Mouse (Mus musculus): ENCODE measurements around the gene Scarb1. TPM values are rescaled to one million over a fixed set of nuclear protein-coding genes. Genes with fewer than 3 reads are reported as not detected.

The Scarb1 gene
- total RNA-seq, 2 experiments from 2014 or later, result 55.0 to 80.1 TPM

DNA sequence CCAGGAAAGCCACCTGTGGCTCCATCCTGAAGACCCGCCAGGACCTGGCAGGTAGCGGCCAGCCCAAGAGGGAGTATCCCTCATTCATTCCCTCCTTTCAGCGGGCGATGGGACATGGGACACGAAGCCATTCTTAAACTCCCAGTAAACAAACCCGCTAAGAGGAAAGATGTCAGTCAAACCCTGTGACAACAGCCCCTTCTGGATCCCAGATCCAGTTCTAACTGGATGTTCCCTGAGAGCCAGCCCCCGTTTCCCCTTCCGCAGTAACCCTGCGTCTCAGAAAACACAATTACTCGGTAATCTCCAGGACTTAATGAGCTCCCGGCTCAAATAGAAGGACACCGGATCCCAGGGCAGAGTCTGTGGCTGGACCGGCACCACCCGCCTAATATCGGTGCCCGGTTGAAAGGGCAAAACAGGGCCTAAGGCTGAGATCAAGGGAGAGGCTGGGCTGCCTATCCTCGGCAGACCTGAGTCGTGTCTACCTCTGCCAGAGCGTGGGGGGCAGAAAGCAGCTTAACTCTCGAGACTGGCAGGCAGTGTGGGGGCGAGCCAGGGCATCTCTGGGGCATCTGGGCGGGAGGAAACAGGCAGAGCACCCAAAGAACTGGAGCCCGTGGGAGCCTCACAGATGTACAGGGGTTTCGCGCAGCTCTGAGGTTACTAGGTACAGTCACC is 903 bp downstream of the Scarb1 start:
- DNase-seq, result no peak
- intact Hi-C loops (cut with DNase I; ENCODE audit: low total_unique reads), result no loop called here

DNA sequence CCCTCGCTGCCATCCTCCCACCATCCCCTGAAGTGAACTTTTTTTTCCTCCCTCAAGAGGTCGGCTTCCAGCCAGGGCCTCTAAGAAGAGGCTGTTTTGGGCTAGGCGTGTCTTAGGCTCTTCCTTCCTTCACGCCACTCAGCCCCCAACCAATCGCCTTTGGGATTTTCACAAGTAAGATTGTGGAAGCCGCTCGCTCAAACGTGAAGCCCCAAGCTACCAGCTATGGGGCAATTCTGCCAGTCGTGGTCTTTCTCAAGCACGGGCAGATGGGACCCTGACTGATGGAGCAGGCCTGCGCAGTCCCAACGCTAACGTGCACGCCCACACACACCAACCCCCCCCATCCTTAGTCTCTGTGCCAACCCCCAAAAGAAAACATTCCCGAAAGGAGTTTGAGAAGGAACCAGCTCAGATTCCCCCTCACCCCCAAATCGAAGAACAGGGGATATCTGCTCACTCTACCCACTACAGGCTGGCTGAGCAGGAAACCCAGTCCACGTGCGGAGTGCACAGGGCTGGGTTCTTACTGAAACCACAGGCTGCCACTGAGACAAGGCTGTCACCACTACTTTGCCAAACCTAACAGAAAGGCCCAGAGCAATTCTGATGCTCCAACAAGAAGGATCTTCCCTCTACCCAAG is 1.7 kb downstream of the Scarb1 start:
- peak; percentile 39 for DNase-seq
- intact Hi-C loops (cut with DNase I; ENCODE audit: low total_unique reads), result no loop called here

DNA sequence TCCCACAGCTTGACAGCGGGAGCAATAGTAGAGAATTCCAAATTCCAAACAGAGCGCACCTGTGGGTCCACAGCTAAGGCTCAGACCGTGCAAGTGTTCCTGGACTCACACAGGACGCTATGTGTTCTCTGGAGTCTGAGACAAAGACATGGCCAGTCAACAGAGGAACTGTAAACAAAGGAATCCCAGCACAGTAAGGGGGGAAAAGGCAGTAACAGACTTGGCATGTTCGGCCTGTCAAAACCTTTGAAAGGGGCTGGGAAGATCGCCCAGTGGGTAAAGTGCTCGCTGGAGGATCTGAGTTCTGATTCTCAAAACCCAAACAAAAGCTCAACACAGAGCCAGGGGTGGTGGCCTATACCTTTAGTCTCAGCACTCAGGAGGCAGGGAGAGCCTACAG is 3.4 kb downstream of the Scarb1 start:
- no peak for DNase-seq
- intact Hi-C loops (cut with DNase I; ENCODE audit: low total_unique reads), result no loop called here

DNA sequence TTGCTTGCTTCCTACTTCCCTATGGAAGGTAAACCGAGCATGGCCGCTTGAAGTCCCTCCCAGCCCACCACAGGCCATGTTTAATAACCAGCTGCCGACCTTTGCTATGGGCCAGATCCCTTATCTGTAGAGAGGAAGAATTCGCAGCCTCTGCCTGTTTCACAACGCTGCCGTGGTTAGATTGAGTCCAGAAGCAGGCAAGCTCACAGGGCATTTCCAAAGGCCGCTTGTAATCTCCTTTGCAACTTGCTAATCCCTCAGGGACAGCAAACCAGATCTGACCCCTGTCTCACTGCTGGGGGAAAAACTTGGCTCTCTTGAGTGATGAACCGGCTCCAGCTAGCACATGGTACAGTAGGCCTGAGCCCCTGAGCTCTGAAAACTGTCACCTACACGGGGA is 3.9 kb downstream of the Scarb1 start:
- no peak for DNase-seq
- intact Hi-C loops (cut with DNase I; ENCODE audit: low total_unique reads), result no loop called here

DNA sequence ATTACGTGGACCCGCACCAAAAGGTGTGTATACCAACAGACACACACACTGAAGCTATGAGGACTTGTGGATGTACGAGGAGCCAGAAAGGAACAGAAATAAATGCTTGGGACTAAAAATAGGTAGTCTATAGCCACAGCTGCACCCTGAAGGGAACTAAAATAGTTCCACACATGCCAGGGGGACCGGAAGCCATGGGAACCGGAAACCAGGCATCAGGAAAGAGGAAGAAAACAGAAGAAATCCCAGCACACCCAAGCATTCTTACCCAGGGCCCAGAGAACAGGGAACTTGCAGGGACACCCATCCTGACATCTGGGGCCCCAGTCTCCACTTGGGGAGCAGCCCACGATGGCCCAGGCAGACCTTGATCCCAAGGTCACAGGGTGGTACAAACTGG is 7.9 kb downstream of the Scarb1 start:
- peak; percentile 28 for DNase-seq
- intact Hi-C loops (cut with DNase I; ENCODE audit: low total_unique reads), result no loop called here

DNA sequence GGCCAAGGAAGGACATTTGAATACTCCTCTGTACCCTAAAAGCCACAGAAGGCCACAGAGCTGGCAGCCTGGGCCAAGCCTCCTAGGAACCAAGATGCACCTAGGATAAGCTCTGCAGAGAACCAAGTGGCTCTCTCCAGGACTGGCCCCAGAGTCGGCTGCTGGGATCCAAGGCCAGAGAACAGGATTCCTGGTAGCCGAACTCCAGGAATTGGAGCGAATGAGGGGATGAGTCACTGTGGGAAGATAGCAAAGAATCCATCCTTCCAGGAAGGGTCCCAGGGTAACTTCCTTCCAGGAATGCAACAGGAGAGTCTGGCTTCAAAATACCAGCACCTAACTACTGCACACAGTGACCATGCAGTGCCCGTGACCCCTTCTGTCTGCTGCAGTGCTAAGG is 8.6 kb downstream of the Scarb1 start:
- no peak for DNase-seq
- intact Hi-C loops (cut with DNase I; ENCODE audit: low total_unique reads), result no loop called here

DNA sequence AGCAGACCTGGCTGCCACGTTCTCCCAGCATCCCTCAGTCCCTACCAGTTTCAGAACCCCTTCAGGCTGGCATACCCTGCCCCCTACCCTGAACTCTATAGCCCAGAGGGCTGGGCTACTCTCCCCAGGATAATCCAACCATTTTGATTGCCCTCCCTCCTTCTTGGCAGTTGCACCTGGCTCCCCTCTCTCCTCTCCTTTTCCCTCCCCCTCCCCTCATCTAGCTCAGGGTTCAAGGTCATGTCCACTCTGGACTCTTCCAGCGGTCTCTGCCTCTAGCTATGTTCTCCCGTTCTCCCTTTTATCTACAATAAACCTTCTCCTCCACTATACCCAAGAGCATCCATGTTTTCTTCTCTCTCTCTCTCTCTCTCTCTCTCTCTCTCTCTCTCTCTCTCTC is 9.1 kb downstream of the Scarb1 start:
- intact Hi-C loops (cut with DNase I; ENCODE audit: low total_unique reads), result no loop called here
- no peak for DNase-seq

DNA sequence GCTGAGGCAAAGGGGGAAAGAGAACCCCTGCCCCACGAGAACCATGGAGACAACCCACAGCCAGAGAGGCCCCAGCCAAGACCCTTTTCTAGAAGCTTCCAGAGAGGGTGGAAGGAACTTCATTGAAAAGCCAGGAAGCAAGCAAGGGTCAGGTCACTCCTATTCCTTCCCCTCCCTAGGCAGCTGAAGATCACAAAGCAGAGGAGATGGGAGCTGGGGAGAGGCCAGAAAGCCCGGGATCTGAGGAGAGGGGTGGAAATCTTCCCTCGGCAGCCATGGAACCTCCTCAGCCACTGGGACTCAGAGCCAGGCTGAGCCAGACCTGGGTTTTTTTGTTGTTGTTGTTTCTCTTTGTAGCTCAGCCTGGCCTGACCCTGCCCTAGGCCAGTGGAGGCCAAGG is 9.8 kb downstream of the Scarb1 start:
- intact Hi-C loops (cut with DNase I; ENCODE audit: low total_unique reads), result no loop called here

DNA sequence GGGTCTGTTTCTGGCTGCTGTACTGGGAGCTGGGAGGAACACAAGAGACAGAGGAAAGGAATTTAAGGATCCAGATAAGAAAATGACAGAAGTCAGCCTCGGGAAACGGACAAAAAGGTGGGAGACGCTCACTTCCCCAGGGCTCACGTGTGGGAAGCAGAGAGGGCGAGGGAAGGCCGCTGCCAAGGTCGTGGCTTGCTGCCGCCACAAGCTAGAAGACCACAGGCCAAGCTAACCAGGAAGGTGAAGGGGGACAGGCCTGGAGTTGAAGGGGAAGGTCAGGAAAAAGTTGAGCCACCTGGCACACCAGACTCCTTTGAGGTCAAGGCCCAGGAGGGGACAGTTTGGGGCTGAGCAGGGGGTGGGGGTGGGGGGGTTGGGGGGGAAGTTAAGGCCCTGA is 10.2 kb downstream of the Scarb1 start:
- intact Hi-C loops (cut with DNase I; ENCODE audit: low total_unique reads), result no loop called here
- no peak for DNase-seq

More for the DNA sequence above, 9.8 kb downstream of the Scarb1 start:
- DNase-seq, result no peak

DNA sequence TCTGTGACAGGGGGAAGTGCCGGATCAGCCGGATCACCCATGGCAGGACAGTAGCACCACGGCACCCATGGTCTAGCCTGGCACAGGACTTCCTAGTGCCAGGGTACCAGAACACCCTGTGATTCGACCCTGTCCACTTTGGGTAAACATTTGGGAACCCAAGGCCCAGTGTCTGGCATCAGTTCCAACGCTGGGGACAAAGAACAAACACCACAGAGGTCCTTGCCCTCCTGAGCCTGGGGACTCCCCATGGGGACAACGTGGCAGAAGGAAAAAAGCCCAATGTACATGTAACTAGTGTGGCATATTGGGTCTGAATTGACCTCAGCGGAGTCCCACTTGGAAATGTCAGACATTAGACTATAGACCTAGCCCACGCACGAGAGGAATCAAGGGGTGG is 10.7 kb downstream of the Scarb1 start:
- DNase-seq, result no peak
- intact Hi-C loops (cut with DNase I; ENCODE audit: low total_unique reads), result no loop called here

DNA sequence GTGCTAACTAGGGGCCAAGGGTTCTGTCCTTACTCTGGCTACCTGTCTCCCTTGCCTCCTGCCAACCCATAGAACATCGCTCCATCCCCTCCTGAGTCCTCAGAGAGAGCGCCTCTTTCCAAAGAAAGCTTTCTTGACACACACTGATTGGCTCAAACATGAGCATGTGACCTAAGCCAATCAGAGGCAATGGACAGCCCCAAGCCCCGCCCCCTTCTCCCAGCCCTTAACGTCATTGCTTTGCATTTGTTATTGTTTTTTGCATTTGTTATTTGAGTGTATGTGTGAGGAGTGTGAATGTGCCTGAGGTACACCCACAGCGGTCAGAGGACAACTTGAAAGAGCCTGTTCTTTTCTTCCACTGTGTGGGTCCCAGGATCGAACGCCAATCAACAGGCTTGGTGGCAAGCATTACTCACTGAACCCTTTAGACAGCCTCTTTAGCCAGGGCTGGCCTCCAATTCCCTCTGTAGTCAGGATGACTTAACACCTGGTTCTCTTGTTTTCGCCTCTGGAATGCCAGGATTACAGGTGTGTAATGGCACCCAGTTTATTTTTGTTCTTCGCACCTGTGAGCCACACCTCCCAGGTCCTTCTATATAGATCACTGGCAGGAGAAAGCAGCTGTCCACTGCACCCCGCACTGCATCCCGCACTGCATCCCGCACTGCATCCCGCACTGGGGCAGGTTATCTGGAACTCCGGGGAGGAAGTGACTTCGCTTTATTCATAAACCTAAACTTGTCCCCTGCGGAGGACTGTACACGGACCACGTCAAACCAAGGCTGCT is 13.1 kb downstream of the Scarb1 start:
- intact Hi-C loops (cut with DNase I; ENCODE audit: low total_unique reads), result no loop called here
- no peak for DNase-seq

DNA sequence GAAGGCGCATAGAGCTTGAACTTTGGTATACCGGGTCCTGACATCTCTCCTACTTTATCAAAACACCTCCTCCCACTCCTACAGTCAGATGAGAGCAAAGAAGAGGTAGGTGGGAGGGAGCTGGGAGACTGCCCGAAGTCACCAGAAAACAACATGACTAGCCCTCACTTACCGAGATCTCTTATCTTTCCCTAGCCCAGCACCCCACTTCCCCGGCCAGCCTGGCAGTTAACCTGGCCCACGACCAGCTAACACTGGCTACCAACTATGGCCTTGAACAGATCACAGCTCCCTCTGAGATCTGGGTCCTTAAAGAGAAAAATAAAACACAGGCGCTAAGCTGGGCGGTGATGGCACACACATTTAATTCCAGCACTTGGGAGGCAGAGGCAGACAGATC is 14.5 kb downstream of the Scarb1 start:
- intact Hi-C loops (cut with DNase I; ENCODE audit: low total_unique reads), result no loop called here
- no peak for DNase-seq

DNA sequence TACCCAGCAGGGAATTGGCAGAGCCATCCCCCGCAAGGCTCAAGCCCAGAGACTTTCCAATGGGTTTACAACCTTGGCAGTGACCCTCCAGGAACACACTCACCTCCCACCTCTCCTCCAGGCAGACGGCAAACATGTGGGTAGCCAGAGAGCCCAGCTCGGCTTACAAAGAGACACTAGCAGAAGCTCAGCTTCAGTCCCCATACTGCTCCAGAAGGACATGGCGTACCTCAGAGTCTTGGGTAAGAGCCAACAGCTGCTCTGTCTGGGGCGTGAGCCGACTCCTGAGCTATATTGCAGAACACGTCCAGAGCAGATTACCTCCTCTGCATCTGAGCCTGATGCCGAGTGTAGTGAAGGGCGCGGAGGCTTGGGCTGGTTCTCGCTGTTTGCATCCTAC is 15.0 kb downstream of the Scarb1 start:
- intact Hi-C loops (cut with DNase I; ENCODE audit: low total_unique reads), result no loop called here
- DNase-seq, result no peak

DNA sequence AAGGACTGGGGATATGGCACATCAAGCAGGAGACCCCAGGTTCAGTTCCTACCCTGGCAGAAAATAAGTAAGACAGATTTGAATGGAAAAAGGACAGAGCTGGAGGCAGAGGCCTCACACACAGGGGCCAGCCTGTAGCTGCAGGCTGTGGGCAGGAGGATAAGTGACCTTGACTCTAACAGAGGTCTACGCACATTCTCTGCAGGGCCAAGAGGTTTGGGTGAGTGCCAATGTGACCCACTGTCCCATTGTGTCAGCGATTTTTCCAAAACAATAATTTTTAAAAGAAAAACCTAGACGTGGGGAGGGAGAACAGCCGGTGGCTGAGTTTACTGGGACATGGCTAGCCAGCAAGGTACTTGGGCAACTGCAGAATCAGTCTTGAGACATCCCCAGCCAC is 15.6 kb downstream of the Scarb1 start:
- intact Hi-C loops (cut with DNase I; ENCODE audit: low total_unique reads), result no loop called here
- DNase-seq, result no peak

DNA sequence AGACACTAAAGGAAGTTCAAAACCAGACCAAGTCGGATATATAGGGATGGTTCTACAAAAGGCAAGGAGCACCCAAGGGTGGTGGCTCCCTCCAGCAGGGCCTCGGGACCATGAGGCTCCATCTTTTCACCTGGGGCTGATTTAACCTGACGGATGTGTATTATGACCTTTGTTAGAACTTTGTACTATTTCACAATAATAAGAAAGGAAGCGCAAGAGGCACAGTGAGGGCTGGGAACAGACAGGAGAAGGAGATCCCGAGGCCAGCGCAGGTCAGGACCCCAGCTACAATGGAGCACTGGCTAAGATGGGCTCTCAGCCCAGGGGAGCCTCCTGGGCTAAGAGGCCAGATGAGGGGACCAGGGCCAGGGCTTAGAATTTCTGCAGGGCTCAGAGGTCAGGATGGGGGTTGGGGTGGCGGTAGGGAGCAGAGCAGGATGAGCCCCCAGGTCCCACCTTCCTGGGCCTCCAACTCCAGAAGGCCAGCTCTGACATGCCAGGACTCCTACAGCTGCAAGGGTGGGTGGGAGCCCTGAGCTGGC is 16.9 kb downstream of the Scarb1 start:
- intact Hi-C loops (cut with DNase I; ENCODE audit: low total_unique reads), result no loop called here
- DNase-seq, result no peak

DNA sequence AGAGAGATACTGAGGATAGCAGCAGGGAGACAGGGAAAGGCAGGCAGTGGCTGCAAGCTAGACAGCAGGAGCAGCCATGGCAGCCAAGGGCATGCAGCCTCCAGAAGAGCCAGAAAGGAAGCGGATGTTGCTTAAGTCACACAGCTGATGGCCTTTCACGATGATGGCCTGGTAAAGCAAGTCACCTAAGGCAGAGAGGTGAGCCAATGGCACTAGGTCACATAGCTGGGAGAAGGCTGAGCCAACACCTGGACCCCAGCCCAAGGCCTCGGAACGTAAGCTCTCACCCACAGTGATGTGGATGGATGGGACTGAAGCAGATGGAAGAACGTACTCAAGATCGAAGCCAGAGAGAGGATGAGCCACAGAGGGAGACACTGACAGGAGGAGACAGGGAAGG is 17.8 kb downstream of the Scarb1 start:
- no peak for DNase-seq
- intact Hi-C loops (cut with DNase I; ENCODE audit: low total_unique reads), result no loop called here

DNA sequence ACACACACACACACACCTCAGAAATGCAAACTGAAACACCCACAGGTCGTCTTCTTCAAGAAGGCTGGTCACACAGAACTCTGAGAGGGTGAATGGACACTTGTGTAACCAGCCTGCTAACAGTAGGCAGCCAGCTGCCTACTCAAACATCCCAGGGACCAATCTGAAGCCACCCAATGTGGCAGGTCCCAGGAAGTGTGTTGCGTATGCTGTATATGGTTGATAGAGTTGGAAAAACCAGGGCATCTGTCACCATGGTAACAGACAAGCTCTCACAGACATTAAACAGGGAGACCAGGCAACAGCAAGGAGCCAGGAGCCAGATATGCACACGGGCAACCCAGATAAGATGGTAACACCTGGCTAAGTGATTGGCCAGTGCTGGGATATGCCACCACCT is 19.1 kb downstream of the Scarb1 start:
- intact Hi-C loops (cut with DNase I; ENCODE audit: low total_unique reads), result no loop called here
- no peak for DNase-seq

DNA sequence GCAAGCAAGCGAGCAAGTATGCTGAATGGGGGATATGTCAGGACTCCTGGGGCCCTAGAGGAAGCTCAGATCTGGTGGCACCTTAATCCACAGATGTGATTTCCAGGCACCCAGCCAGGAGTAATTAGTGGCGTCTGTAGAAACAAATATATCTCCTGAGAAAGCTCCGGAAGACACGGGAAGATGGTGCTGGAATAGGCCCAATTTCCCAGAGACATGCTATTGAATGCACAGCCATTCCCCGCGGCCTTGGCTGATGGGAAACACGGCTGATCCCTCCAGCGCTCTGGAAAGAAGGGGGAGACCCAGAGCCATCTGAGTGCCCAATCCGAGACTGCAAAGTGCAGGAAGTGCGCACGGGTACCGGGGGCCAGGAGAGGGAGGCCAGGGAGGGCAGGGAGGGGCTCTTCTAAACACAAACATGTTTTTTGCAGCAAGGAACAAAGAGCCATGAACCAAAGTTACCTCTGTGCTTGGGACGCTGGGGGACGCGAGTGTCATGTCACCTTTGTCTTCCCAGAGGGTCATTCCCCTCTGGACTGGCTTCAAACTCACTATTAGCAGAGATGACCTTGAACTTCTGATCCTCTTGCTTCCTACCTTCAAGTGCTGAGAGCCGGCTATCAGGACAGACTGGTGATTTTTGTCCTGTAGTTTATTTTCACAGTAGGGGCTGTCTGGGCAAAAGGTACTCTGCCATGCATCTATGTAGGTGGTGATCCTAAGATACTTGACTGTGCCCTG is 21.7 kb downstream of the Scarb1 start:
- intact Hi-C loops (cut with DNase I; ENCODE audit: low total_unique reads), result no loop called here
- peak; percentile 59 for DNase-seq

DNA sequence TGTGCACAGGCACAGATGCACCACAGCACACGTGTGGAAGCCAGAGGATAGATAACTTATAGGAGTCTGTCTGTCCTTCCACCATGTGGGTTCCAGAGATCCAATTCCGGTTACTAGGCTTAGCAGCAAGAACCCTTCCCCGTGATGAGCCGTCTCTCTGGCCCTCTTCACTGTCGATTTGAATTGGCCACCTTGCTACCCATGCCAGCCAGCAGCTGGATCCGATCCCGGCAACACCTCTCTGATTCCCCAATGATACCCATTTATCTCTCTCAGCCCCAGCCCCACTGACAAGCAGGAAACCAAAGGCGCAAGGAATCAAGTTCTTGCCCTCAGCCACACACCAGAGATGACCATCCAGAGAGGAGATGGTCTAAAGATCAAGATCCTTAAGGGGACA is 22.9 kb downstream of the Scarb1 start:
- no peak for DNase-seq
- intact Hi-C loops (cut with DNase I; ENCODE audit: low total_unique reads), result no loop called here

DNA sequence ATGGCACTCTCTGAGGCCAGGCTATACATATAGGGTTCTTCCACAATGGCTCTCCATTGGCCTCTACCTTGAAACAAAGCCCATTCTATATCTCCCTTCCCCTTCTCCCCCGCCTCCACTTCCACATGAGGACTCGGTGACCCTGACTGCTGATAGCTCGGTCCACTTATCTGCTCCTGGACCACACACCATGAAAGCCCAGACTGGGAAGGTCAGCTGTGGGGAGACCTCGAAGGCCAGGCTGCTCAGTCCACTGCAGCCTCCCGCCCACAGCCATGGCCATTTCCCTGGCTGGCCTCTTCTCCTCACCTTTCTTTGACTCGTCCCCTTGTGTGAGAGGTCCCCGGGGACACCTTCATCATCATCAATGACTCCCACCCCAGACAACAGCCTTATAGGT is 23.6 kb downstream of the Scarb1 start:
- intact Hi-C loops (cut with DNase I; ENCODE audit: low total_unique reads), result no loop called here
- DNase-seq, result no peak

Data from gastrocnemius, postnatal 14 days (tissue).